Mouse (Mus musculus) retina, embryonic 14.5 days (tissue): ENCODE measurements at regions not wholly inside any gene's neighbourhood (a gene's known extent, or its start where the extent isn't known, plus 50 kb on each side); places are given as distances from the start of the nearest gene placed in this dataset.
A peak's percentile ranks its signal among the peaks of the same experiment; 100 is the strongest.

ENCODE experiments used
- DNase-seq: peaks from one replicate; pipeline ENCODE4 v3.0.0-alpha.2; 2015; ENCODE audit warnings: low spot score

DNA sequence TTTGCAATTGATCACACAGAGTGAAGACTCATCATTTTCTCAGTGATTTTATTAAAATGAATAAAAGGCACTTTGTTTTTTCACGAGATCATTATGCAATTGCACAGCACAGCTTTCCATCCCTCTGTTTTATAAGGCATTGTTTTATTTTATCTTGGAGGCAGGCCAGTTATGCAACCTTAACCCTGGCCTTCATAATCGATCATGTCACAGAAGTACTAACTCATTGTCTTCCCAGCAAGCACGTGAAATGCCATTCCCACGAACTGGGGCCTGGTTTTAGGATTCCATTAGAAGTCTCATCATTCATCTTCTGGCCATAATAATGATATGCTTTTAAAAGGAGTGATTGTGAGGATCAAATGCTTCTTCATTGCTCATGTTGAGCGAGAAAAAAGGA is 355.5 kb upstream of the Gria3 start:
- peak; percentile 18 for DNase-seq

DNA sequence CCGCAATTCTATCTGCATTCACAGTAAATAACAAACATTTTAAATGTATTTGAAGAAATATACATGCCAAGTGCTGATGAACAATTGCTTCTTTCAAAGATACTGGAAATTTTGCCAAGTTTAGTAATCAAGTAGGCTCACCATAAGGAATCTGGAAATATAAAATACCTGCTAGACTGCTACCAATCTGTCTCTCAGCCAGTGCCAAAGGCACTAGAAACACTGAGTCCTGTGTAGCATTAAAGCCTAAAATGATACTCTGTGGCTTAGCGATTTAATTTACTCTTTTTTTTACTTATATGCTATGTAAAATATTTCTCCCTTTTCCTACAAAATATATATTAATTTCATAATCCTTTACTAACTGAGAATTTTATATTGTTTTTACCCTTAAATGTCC is 347.8 kb upstream of the Gria3 start:
- DNase-seq: no peak

DNA sequence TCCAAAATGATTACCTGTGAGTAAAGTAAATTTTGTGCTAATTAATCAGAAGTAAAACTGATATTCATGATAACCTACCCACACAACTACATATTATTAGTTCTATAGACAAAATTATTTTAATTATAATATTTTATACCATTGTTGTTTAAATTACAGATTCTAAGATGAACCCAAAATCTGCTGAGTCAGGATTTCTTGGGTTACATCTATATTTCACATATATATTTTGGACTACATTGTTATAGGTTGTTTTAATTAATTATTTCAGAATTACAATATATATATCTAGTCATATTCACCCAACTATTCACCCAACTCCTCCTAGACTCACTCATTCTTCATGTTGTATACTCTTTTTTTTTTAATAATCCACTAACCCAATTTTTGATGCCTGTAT is 346.0 kb upstream of the Gria3 start:
- no peak for DNase-seq
